Mouse (Mus musculus): ENCODE results near the gene Glp1r.

GRCm38 (mm10) chr17:30897075-30897474 lies 4.5 kb upstream of the Glp1r start:
- TF ChIP-seq CTCF (IDR thresholded peaks at IDR 0.05; ENCODE audit: control insufficient read depth, insufficient read depth, insufficient replicate concordance, low read depth, low read length) (no peak), POLR2A (IDR thresholded peaks at IDR 0.05; ENCODE audit: control insufficient read depth, low read depth, low read length) (no peak)

Data from testis, adult 2 months (tissue).